Mouse (Mus musculus): Measurements from ENCODE around the gene Lrrfip1.

The Lrrfip1 gene

DNA sequence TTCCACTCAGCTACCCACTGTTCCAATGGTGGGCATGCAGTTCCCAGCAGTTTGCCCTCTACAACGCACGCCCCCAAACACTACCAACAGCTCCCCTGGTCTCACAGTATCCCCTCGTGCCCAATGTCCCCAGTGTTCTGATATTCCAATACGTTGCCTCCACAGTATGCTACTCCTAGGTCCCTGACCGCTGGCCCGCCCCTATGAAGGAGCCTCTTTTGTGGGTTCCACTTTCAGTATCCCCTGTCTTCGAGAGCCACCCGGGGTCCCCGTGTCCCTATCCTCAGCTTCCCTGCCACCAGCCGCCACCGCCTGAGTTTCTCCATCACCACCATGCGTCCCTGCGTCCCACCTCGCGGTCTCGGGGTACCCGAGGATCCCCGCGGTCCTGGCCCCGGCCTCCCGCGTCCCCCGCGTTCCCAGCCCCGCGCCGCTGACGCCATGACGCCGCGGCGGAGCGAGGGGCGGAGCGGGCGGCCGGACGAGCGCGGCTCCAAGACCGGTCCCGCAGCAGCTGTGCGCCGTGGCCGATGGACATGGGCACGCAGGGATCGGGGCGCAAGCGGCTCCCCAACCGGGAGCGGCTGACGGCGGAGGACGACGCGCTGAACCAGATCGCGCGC, at the start of gene Lrrfip1:
Gene Lrrfip1, plus strand, starts transcription at position 470 of the 623 bp plus-strand sequence.
- DNase-seq (ENCODE audit: low spot score) = no peak

- DNase-seq (ENCODE audit: low spot score) = no peak
These were observed 49.2 kb upstream of the Lrrfip1 start for GRCm38 (mm10) chr1:90949309-90949708.

DNA sequence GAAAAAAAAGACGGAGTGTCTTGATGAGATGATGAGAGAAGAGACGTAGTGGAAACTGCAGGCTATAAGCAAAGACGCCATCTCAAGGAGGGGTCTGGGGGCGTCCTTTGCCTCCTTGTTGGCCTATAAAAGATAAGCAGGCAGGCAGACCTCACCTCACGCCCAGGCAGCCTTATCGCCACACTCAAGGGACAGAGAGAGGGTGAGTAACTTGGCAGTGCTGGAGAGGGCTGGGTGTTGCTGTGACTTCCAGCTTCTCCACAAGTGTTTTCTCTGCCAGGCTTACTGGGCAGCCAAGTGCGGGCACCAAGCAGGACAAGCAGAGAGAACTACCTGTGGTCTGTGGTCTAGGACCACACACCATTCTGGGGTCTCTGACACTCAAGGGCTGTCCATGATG, 46.9 kb upstream of the Lrrfip1 start:
- no peak for DNase-seq (ENCODE audit: low spot score)

DNA sequence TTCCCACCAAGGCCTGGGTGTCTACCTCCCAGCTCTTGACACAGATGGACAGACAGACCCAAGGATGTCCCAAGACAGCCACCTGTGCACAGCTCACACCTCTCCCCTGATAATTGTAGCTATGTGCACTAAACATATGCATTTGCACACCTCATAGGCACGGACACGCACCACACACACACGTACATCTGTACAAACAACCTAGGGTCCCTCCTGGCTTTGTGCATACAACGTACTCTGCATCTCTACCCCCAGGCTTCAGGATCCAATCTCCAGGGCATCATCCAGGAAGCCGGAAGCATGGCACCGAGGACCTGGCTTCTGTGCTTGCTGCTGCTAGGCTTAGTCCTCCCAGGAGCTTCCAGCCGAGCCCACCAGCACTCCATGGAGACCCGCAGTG, 45.7 kb upstream of the Lrrfip1 start, which contains the start of gene Prlh:
Gene Prlh, plus strand, starts transcription at position 301 of the 400 bp plus-strand sequence.
- no peak for DNase-seq (ENCODE audit: low spot score)

- no peak for DNase-seq (ENCODE audit: low spot score)
These were observed 44.8 kb upstream of the Lrrfip1 start for GRCm38 (mm10) chr1:90953688-90954087.

- DNase-seq (ENCODE audit: low spot score) = peak; percentile 67
These were observed 42.1 kb upstream of the Lrrfip1 start for GRCm38 (mm10) chr1:90956245-90957096.

GRCm38 (mm10) chr1:90962526-90962925, 36.0 kb upstream of the Lrrfip1 start:
- no peak for DNase-seq (ENCODE audit: low spot score)

GRCm38 (mm10) chr1:90962994-90963393, 35.5 kb upstream of the Lrrfip1 start:
- no peak for DNase-seq (ENCODE audit: low spot score)

DNA sequence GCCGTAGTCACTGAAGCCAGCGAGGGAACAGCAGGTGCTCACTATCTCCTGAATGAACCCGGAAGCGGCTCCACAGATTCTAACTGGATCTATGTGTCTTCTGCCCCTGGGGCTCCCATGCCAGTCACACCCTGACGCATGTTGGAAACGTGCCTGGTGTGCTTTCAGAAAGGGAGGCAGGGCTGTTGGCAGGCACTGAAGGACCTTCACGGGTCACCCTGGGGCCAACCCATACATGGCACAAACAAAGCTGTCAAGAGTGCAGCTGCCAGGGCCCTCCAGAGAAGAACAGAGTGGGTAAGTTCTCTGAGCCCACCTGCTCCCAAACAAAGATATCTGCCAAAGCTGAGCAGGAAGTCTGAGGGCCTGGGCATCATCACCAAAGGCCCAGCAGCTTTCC, 31.0 kb upstream of the Lrrfip1 start:
- no peak for DNase-seq (ENCODE audit: low spot score)

DNA sequence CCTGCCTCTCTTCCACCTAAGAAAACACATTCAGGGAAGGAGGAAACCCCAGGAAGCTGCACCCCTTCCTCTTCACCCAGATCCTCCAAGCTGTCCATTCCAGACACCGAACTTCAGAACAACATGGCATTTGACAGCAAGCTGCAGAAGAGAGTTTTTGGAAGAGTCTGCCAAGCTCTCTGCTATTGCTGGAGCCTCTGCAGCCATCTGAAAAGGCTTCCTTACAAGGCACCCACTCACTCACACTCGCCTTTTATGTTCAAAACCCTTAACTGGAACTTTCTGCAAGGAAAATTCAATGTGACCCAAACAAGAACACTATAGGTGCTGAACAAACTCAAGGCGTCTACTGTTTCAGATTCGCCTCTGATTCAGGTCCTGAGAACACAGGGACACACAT, 29.9 kb upstream of the Lrrfip1 start:
- no peak for DNase-seq (ENCODE audit: low spot score)

GRCm38 (mm10) chr1:90969347-90969784, 29.2 kb upstream of the Lrrfip1 start, which contains the start of gene Rab17:
Gene Rab17 (minus strand): TSS chr1:90969661.
- no peak for DNase-seq (ENCODE audit: low spot score)

DNA sequence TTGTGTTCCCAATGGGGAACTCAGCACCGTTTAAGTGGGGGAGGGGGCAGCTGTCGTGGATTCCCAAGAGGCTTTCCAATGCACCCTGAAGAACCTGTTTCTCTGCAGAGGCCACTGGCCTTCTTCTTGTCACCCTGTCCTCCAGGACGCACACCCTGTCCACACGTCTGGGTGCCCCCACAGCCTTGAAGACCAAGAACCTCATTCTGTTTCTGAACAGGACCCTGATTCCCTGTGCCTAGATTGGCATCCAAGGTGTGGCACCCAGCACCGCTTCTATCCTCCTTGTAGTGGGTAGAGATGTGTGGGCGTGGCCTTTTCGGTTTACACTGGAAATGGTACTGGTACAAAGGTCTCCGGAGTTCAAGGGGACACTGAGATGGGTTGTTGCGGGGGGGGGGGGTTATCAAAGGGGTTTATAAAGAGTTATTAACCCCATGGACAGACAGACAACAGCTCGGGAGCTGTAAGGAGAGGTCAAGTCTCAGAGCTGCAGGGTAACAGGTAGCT, 28.6 kb upstream of the Lrrfip1 start:
- no peak for DNase-seq (ENCODE audit: low spot score)

GRCm38 (mm10) chr1:90972911-90973573, 25.5 kb upstream of the Lrrfip1 start:
- DNase-seq (ENCODE audit: low spot score) = peak; percentile 96

GRCm38 (mm10) chr1:90973574-90973911, 25.0 kb upstream of the Lrrfip1 start:
- DNase-seq (ENCODE audit: low spot score) = no peak

- DNase-seq (ENCODE audit: low spot score) = no peak
These were observed 23.5 kb upstream of the Lrrfip1 start for GRCm38 (mm10) chr1:90974906-90975649.

GRCm38 (mm10) chr1:90975960-90976359, 22.6 kb upstream of the Lrrfip1 start:
- DNase-seq (ENCODE audit: low spot score) = no peak

DNA sequence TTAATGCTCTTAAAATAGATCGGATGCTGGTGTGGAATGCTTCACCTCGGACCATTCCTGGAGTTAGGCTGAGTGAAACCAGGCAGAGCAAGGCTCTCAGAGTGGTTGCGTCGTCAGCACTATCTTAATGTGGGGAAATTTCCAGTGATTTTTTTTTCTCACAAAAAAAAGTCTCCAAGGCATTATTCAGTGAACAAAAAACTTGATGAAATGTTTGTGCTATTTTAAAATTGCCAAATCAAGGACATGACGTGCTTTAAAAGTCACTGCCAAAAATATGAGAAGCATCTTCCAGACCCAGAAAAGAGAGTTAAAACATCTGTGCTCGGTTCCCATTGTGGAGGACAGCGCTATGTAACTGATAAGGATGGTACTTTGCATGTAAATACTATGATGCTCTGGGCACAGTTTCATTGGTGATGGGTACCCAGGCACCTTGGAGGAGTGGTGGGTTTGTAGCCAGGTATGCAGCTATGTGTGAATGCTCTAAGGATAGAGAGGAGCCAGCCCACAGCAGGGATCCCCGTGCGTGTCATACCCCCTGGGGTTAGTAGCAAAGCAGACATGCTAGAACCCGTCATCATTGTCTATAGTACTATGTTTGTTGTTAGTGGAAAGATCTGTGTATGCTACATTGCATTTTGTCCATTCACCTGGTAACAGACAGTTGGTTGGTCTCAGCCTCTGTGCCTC, 17.8 kb upstream of the Lrrfip1 start:
- no peak for DNase-seq (ENCODE audit: low spot score)

- DNase-seq (ENCODE audit: low spot score) = no peak
These were observed 17.2 kb upstream of the Lrrfip1 start for GRCm38 (mm10) chr1:90981346-90981745.

DNA sequence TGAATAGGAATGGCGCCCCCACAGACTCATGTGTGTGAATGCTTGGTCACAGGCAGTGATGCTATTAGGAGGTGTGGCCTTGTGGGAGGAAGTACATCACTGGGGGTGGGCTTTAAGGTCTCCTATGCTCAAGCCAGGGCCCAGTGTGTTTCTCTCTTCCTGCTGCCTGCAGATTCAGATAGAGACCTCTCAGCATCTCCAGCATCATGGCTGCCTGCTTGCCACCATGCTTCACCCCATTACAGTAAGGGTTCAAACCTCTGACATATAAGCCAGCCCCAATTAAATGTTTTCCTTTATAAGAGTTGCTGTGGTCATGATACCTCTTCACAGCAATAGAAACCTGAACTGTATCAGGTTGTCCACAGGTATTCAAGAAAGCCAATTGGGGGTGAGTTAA, 2.6 kb upstream of the Lrrfip1 start:
- DNase-seq (ENCODE audit: low spot score) = no peak

DNA sequence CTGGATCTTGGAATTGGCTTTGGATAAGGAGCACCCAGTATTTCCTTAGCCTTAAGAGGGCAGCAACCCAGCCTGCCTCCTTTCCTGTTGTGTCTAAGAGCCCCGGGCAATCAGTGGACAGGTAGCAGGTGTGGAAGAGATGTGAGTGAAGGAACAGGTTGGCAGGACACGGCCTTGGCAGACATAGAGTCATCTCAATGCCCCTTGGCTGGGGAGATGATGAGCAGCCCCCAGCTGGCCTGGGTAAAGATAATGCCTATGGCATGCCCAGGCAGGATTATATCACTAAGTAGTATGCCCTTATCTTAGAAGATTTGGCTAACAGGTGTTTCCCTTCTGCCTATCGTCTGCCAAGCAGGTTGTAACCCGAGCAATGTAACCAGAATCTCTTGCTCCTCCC, 1.4 kb upstream of the Lrrfip1 start:
- DNase-seq (ENCODE audit: low spot score) = no peak

GRCm38 (mm10) chr1:90997641-90998040, 896 bp upstream of the Lrrfip1 start:
- no peak for DNase-seq (ENCODE audit: low spot score)
